Mouse (Mus musculus): ENCODE measurements around the gene Med27.

The Med27 gene

DNA sequence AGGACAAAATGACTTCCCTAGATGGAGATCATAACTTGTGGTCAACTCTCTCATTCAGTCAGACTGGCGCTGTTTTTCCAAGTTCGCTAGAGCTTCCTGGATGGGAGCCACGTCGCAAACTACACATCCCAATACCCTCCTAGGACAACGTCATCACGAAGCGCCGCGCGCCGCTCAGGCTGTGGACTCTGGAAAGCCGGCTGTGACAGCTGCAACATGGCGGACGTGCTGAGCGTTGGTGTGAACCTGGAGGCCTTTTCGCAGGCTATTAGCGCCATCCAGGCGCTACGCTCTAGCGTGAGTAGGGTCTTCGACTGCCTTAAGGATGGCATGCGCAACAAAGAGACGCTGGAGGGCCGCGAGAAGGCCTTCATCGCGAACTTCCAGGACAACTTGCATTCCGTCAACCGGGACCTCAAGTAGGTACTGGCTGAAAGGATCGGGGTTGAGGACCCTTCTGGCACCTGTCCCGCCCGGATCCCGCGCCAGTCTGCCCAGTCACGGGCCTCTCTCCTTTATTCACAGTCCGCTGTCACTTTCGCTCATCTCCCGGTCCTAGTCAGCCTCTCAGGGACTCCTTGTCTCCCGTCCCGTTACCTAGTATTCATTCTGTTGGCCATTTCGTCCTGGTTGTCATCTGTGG lies at the start of gene Med27:
TSS of gene Med27 (plus strand) at position 191 of the 643 bp plus-strand sequence.
- peak; percentile 94 for DNase-seq

DNA sequence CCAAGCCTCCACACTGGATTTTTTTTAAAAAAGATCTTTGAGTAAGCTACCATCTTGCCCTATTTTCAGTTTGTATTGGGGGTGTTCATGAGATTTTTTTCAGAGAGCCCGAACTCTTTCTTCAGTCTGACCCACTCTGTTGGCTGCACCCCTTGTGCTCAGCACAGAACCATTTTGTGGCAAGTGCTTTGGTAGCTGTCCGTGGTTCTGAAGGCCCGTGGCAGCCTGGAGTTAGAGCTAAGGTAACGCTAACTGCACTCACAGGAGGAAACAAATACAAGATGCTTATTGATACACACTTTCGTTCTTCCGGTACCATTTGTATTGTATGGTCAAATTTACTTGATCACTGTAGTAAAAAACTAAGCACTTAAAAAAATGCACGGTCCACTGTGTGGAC lies 36.7 kb upstream of the Med27 start:
- DNase-seq, result no peak

DNA sequence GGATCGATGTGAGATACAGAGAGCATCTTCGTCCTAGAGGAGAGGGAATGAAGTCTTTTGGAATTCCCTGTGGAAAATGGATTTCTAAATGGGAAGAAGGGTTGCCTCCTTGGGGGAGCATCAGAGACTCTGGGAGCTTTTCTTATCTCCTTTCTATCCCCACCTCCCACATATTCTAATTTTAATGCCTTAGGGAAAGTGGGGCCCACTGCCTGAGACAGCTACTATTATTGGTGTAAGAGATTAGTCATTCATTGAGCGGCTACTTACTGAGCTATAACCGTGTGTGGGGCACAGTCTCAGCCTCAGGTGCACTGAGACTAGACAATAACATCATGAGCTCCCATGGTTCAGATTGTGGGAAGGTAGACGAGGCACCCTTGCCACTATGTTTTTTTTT lies 34.6 kb upstream of the Med27 start:
- no peak for DNase-seq

DNA sequence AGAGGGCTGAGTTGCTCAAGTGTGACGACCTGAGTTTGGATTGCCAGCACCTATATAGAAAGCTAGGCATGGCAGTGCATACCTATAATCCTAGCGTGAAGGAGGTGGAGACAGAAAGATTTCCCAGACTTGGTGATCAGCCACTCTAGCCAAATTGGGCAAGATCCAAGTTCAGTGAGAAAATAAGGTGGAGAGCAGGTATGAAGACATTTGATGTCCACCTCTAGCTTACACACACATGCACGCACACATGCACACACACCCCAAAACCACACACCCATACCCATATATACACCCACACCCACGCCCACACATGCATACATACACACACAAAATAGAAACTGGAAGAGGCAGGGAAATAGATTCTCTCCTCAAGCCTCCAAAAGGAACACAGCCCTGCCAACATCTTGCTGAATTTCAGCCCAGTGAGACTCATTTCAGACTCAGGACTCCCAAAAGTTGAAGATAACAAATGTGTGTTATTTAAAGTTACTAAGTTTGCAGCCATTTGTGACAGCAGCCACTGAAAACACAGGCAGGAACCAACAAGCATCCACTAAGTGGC lies 28.6 kb upstream of the Med27 start:
- DNase-seq, result no peak

DNA sequence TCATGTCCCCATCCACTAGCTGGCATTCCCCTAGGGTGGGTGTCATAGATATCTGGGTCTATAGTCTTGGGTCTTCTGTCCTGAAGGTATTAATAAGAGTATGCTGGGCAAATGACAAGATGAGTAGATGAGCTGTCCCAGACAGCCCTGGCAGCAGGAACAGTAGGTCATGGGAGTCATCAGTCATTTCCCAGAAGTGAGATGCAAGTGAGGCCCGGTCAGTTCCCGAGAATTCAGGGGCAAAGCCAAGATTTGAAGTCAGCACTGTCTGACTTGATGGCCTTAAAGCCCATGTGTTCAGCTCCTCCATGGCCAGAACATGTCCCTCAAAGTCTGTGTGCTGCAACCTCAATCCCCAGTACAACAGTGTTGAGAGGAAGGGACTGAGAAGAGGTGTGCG lies 28.0 kb upstream of the Med27 start:
- no peak for DNase-seq

DNA sequence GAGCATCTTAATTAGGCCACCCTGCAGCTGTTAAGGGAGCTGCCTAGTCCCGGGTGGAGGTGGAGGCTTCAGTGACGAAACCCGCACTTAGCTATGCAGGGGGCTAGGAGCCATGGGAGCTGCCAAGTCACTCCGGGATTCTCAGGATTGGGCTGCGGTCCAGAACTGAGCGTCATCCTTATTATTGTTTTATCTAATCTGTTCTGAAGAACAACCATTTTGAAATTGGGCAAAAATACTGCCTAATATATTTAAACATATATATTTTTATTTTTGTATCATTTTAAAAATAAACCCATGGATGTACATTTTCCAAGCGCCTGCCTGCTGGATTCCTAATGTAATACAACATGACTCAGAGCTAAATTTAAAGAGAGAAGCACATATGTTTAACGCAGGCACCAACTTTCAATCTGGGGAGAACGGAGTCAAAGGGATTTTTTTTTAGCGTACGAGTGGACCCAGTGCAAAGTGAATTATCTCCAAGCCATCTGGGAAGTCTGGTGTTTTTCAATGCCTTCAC lies 26.3 kb upstream of the Med27 start:
- no peak for DNase-seq

DNA sequence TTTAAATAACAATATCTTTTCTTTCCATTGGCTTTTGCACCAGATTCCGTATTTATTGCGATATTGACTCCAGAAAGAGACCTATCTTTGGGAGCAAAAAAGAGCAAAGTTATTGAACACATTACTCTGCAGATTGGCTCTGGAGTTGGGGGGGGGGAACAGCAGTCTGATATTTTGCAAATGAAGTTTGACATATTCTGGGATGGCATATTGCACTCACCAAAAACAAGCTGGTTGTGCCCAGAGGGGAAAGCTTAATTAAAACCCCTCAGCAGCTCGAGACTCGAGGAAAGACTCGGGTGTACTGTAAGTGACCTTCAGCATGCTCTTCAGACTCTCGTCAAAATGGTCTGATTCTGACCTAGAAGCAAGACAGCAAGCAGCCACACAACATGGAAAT lies 25.8 kb upstream of the Med27 start:
- no peak for DNase-seq

DNA sequence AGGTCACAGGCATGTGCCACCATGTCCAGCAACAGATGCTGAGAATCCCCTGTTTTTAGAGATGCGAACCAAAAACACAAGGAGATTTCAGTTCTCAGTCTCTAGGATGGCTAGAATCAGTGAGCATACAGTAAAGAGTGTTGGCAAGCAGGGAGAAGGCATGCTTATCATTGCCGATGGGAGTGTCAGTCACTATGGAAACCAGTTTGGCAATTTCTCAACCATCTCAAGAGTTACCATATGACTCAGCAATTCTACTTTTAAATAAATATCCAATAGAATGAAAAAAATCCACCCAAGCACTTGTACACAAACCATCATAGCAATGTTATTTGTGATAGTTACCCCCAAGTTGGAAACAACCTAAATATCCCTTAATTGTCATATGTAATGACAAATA lies 22.2 kb upstream of the Med27 start:
- DNase-seq, result no peak

DNA sequence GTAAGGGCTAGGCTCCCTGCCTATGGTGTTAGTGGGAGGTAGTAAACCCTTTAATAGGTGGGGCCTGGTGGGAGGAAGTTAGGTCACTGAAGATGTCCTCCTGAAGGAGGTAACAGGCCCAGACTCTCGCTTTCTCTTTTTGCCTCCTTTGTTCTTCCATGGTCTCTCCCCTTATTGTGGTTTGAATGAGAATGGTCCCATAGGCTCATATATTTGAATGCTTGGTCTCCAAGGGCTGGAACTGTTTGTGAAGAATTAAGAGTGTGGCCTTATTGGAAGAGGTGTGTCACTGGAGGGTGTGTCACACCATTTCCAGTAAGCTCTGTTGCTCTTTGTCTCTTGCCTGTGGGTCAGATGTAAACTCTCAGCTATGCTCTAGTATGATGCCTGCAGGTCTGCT lies 16.1 kb upstream of the Med27 start:
- no peak for DNase-seq

DNA sequence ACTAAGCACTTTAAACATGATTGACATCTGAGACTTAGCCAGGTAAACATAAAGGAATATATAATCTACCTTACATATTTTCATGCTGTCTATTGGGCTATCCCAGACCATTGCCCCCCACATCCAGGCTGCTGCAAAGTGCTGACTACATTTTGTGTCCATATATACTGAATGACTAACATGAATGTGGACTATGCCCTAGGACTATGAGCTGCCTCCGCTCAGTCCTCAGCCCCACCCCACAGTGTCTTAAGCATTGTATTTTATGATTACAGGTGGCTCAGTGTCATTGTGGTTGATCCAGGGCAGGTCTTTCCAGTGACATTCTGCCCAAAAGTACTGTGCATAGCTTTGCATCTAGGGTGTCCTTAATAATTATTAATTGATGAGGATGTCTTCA lies 8.2 kb upstream of the Med27 start:
- no peak for DNase-seq

DNA sequence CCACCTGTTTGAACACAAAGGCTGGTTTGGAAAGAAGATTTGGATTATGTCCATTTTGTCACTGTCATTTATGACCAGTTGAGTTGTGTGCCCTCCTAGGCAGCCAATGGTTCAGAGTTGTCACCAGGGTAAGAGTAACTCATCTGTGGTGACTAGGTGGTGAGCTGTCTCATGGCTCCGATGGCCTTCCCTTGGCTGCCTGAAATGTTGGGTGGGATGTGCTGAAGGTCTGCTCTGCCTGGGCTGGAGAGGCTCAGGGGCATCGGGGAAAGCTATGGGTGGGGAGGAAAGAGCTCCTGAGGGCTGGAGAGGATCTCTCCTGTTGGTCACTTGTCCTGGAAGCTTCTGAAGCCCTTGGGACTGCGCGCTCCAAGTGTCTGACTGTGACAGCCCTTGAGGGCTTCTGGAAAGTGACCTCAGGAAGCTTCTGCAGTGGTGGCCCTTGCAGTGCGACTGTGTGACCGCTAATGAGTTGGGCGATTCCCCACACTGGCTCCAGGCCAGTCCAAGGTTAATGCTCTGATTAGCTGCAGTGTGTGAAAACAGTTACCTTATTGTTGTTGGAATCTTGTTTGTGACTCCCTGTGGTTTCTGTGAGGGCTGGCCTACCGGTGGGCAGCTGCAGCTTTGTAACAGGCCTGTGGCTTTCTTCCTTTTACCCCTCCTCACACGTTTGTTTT lies 12.2 kb downstream of the Med27 start:
- DNase-seq, result no peak

DNA sequence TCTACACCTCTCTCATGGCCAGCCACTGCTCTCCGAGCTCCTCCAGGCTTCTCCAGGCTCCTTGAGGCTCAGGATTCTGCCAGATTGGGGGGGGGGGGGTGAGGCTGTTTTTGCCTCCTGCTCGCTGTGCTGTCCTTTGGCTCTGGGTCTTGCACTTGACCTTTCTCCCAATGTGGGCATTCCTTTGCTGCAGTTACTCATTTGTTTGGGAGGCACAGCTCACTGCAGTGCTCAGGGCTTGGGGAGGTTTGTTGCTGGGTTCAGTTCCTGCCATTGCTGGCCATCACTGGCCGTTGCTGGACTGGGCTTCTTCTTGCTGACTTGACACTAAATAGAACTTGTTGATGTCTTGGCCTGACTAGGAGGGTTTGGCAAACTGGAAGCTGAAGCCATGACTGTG lies 14.3 kb downstream of the Med27 start:
- DNase-seq, result peak; percentile 6

DNA sequence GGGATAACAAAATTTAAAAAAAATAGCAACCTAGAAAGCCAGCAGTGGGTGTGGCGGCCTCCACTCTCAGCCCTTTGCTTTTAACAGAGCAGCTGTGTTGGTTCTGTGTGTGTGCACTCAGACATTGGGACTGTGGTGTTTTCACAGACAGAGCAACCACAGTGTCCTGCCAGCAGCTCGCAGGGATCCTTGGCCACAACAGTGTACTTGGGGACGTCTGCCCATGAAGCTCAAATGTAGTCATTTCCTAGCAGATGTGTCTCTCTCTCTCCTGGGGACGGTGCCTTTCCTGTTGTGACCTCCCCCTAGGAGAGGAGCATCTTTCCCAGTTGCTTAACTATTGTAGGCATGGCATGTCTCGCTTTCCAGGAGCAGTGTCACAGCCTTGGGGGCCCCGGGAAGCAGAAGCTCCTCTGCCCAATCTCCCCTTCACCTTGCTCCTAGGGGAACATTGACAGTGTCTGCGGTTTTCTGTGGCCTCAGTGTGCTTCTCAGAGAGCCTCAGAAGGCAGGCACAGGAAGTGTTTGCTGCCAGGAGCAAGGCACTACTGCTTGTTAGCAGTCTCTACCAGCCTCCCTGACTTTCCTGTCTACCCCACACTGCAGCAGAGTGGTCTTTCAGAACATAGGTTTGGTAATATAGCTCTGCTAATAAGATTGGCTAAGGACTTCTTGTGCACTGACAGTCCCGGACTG lies 18.5 kb downstream of the Med27 start:
- no peak for DNase-seq

DNA sequence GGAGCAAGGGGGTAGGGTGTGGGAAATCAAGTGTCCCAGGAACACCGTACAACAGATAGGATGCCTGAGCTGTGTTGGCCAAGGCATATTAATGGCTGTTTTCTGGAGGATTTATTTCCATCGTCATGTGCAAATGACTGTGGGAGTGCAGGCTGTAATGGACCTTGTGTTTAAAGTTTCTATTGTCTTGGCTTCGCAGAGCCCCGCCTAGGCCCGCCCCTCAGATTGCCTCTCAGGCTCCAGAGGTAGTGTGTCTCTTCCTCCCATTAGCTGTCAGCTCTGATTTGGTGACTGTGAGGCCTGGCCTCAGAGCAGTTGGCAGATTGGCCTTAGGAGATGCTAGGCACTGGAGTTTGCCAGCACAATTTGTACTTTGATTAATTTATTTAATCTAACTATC lies 22.1 kb downstream of the Med27 start:
- no peak for DNase-seq

DNA sequence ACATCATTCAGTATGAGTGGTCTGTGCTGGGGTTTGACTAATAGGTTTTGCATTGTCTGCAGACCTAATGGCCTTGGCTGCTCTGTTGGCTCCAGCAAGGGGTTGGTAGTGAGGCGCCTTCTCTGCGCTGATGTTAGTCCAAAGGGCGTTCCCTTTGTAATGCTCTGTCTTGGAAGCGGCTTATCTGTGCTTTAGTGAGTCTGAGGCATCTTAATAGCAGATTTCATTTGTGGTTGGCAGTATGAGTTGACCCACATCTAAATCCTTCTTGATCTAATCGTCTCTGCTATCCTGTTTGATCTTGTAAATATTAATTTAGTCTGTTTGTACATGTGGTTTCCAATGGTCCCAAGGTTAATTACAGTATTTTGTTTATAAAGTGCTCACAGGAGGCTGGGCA lies 25.6 kb downstream of the Med27 start:
- no peak for DNase-seq

DNA sequence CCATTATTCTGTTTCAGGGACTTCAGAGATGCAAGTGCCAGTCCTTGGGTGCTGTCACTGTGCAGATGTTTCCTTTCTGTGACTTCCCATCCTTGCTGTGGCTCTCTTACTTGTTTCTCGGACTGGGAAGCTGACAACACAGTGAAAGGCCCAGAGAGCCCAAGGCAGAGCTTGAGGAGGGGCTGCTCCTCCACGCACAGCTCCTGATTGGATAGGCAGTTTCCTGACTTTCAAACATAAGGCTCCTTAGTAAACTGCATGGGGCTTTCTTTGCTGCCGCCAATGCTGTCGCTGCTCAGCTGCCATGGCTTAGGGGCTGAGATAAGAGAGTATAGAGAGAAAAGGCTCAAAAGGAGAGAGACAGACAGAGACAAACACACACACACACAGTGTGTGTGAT lies 35.1 kb downstream of the Med27 start:
- DNase-seq, result no peak

DNA sequence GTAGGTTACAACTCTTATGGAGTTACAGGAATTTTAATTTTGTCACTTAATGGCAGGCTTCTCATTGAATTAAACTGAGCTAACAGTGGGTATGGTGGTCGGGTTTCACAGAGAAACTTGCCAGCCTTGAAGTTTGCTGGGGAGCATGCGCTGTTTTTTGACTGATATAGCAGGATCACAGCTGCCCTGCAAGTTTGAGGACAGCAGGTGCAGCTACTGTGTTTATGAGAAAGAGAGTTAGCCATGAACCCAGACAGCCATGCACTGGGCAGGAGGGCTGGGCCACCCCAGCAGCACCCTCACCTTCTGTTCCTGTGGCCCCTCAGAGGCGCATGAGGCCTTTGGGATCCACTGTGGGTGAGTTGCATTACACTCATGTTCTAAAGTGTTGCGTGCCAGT lies 36.0 kb downstream of the Med27 start:
- no peak for DNase-seq

DNA sequence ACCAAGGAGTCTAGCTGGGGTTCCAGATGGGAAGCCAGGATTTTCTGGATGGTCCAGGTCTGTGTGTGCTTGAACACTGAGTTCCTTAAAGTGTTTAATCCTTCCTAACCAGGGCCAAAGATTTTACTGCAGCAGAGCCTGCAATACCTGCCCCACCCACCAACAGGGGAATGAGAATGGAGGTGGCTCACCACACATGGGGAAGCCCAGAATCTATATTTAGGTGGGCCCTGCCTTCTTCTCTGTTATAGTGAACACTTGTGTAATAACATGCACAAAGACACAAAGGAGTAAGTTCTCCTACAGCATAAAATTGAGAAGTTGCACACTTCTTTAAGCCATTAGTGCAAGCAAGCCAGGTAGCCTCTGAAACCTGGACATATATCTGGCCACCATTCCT lies 36.5 kb downstream of the Med27 start:
- DNase-seq, result no peak

DNA sequence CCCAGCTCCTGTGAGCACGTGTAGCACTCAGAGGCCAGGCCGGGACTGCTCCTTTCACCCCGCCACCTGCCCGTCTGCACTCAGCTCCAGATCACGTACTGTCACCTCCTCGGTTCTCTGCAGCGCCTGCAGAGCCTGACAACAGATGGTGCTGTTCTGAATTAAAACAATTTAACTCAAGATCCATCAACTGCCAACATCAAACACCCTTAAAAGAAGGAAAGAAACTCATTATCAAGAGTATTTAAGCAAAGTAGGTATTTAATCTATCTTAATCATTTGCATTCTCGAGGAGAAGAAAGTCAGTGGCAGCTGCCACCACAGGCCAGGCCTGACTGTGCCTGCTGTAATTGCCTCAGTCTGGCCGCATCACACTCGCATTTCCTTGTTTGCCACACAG lies 38.8 kb downstream of the Med27 start:
- DNase-seq, result no peak

DNA sequence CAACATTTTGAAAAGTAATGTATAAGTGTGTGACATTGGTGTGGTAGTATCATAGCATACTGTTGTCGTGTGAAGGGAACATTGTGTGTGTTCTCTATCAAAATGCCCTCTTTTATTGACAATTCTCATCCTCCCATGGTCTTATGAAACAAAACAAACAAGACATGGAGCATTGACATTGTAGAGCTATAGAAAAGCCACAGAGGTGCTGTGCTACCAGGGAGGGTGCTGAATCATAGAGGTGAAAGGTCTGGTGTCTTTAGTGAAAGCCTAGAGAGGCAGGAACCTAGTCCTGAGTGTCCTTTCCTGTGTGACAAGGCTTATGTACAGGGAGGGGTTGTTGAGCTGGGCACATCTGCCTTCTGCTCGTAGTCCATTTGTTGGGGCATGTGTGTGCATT lies 40.6 kb downstream of the Med27 start:
- no peak for DNase-seq

DNA sequence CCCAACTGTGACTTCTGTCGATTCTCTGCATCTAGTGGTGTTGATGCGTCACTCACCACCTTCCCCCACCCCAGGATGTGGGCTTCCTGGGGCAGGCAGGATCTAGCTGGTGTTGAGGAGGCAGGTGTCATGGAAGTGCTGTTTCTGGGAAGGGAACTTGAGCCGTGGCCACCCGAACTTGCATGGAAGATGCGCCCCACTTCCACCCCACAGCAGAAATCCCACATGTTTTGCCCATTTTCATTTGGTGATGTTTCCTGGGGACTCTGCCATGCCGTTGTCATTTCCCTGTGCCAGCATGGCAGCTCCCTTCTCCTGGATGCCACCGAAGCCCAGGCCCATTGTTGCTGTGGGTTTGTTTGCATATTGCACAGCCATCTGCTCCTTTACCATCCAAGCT lies 42.3 kb downstream of the Med27 start:
- DNase-seq, result no peak

DNA sequence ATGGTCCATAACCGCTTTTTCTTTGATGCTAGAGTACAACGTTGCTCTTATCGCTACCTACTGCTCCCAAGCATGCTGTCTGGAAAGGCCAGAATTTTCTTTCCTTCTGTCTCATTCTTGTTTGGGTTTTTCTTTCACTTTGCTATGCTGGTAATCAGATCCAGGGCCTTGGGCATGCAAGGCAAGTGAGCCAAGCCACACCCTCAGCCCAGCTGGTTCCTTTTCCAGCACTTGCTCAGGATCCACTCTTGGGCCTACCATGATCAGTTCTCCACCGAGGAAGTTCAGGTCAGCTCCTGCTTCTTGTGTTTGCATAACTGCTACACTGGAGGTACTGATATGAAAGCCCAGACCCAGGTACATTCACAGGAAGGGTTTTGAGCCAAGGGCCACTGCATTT lies 44.5 kb downstream of the Med27 start:
- DNase-seq, result no peak

DNA sequence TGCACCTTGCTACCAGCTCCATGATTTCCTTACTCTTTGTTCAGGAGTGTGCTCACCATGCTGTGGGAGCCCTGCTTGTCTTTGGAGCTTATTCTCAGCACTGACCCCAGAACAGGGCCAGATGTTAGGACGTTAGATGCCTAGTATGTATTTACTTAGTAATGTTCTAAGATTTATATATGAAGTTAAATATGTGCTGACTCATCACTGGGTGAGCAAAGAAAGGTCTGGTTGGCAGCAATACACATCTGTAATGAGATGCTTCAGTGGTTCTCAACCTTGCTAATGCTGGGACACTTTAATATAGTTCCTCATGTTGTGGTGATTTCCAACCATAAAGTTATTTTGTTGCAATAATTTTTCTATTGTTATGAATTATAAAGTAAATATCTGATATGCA lies 45.4 kb downstream of the Med27 start:
- DNase-seq, result no peak

DNA sequence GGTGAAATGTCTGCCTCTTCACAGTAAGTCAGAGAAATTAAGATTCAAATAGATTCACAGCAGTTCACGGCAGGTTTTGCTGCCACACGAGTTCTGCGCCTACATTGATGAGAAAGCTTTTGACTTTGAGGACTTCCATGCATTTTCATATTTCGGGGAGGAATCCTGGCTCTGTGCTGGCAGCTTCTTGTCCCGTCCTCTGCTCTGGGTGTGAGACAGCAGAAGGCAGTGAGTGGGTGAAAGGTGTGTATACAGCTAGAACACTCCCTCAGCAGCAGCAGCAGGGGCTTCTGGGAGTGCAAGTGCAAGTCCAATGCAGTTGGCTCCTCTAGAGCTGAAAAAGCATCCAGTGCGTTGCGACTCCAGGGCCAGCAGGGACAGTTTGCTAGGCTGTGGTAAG lies 53.6 kb downstream of the Med27 start:
- DNase-seq, result no peak
